Mouse (Mus musculus) hindbrain, embryonic 16.5 days (tissue): ENCODE data around the gene Mcee. TPM values are rescaled to one million over a fixed set of nuclear protein-coding genes. Genes with fewer than 3 reads are reported as not detected.
A peak's percentile ranks its signal among the peaks of the same experiment; 100 is the strongest.

Source experiments
- ATAC-seq: fragments of 200-750 bp; cut with Nextera tagmentation; 2 replicates; pipeline ENCODE4 v1.8.0; 2017; ENCODE audit warnings: moderate TSS enrichment, moderate library complexity
- H3K27ac ChIP-seq: fragments of 300-500 bp; sonication (generic); 2 replicates; pipeline ENCODE4 v1.5.1; 2014; ENCODE audit warnings: low read depth, mild to moderate bottlenecking, control low read depth, low read length, moderate library complexity
- H3K27me3 ChIP-seq: fragments of 300-500 bp; sonication (generic); replicated peaks from 2 replicates; pipeline ENCODE4 v1.6.1; 2014; ENCODE audit warnings: low read length; ENCODE audit not compliant: control insufficient read depth, insufficient read depth
- H3K36me3 ChIP-seq: fragments of 300-500 bp; sonication (generic); 2 replicates; pipeline ENCODE4 v1.6.1; 2014; ENCODE audit warnings: mild to moderate bottlenecking, low read length, moderate library complexity, mixed read lengths; ENCODE audit not compliant: control insufficient read depth, insufficient read depth
- H3K4me1 ChIP-seq: fragments of 300-500 bp; sonication (generic); 2 replicates; pipeline ENCODE4 v1.6.1; 2014; ENCODE audit warnings: low read depth, low read length; ENCODE audit not compliant: control insufficient read depth, insufficient read depth
- H3K4me2 ChIP-seq: fragments of 300-500 bp; sonication (generic); 2 replicates; pipeline ENCODE4 v1.6.1; 2014; ENCODE audit warnings: mild to moderate bottlenecking, low read length, control low read depth, moderate library complexity
- H3K4me3 ChIP-seq: fragments of 300-500 bp; sonication (generic); 2 replicates; pipeline ENCODE4 v1.5.1; 2014; ENCODE audit warnings: mild to moderate bottlenecking, low read length, control low read depth, moderate library complexity
- H3K9ac ChIP-seq: fragments of 300-500 bp; sonication (generic); 2 replicates; pipeline ENCODE4 v1.6.1; 2014; ENCODE audit warnings: low read depth, mild to moderate bottlenecking, control low read depth, low read length, moderate library complexity
- H3K9me3 ChIP-seq: fragments of 300-500 bp; sonication (generic); 2 replicates; pipeline ENCODE4 v1.6.1; 2014; ENCODE audit warnings: mild to moderate bottlenecking, low read length, moderate library complexity; ENCODE audit not compliant: control insufficient read depth
- WGBS: fragments of 180-500 bp; shearing (Covaris S2); extraction: QIAGEN DNeasy Blood & Tissue Kit; methylation state at CpG from one replicate; pipeline ENCODE4 v1.1.7; 2014; 5-methylcytosine and 5-hydroxymethylcytosine counted together
- polyA plus RNA-seq: library from polyadenylated mRNA; unstranded; fragments of >200 nt; fragmentation: Nextera tagmentation; extraction: Ambion mirVana; gene quantifications from 2 replicates; pipeline ENCODE4 v1.2.1, GENCODE M21; 2015

The Mcee gene
- polyA plus RNA-seq, 1 experiment from 2014 or later = 67.9 TPM

GRCm38 (mm10) chr7:64392819-64393151 is 378 bp downstream of the Mcee start:
- WGBS = 0% methylated on average over 15 of the region's 15 CpGs
- H3K36me3 ChIP-seq = peaks cover 2% of the 10 kb centered on the region; the same call in 1 of the 2 replicates
- H3K4me2 ChIP-seq = peak overlapping the region; percentile 72
- peaks cover 9% of the 10 kb centered on the region for H3K4me1 ChIP-seq
- H3K9me3 ChIP-seq = no peaks in the 10 kb centered on the region
- no peak; the same call in 1 of the 2 replicates for ATAC-seq
- no peaks in the 10 kb centered on the region for H3K27me3 ChIP-seq
- H3K27ac ChIP-seq = peak overlapping the region; percentile 85
- H3K9ac ChIP-seq = peak overlapping the region; percentile 85
- peak overlapping the region; percentile 82 for H3K4me3 ChIP-seq

DNA sequence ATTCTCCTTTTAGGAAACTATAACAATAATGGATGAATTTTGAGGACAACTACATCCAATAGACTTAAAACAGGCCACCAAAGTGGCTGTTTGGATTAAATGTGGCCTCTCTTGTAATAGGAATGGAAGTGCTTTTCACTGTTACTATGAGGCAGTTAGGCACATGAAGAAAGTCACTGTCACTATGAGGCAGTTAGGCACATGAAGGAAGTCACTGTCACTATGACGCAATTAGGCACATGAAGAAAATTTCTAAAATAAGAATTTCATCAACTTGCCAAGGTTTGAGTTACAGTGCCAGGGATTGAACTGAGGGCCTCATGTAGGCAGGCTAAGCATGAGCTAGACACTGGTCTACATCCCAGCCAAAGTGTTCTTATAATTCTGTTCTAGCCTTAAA is 8.3 kb downstream of the Mcee start:
- 86% methylated on average over 1 of the region's 1 CpGs for WGBS

DNA sequence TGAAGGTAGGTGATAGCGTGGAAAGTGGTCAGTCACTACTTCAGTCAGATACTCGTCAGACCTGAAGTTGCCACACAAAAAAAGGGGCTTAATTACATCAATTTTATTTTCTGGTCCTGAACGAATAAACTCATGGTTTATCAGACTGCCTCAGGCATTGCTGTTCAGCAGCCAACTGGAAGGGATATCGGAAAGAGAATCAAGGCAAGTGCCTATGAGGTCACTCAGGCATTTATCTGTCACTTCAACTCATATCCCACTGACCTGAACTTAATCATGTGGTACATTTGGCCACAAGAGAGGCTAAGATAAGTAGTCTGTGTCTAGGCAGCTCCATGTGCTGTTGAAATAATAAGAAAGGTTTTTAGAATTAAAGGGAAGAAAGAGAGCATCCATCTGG is 10.0 kb downstream of the Mcee start:
- Histone ChIP-seq H3K9ac (no peak overlapping the region), H3K36me3 (no peaks in the 10 kb centered on the region), H3K4me2 (no peak overlapping the region), H3K27ac (no peak overlapping the region), H3K4me1 (no peaks in the 10 kb centered on the region), H3K9me3 (no peaks in the 10 kb centered on the region), H3K4me3 (no peak overlapping the region), H3K27me3 (no peaks in the 10 kb centered on the region)
- ATAC-seq = no peak
- WGBS = 88% methylated on average over 4 of the region's 4 CpGs

More for the DNA sequence above, 8.3 kb downstream of the Mcee start:
- H3K9ac ChIP-seq = no peak overlapping the region
- ATAC-seq = no peak
- H3K36me3 ChIP-seq = no peaks in the 10 kb centered on the region
- no peaks in the 10 kb centered on the region for H3K4me1 ChIP-seq
- no peaks in the 10 kb centered on the region for H3K9me3 ChIP-seq
- no peak overlapping the region for H3K4me3 ChIP-seq
- H3K4me2 ChIP-seq = no peak overlapping the region
- H3K27me3 ChIP-seq = no peaks in the 10 kb centered on the region
- H3K27ac ChIP-seq = no peak overlapping the region

DNA sequence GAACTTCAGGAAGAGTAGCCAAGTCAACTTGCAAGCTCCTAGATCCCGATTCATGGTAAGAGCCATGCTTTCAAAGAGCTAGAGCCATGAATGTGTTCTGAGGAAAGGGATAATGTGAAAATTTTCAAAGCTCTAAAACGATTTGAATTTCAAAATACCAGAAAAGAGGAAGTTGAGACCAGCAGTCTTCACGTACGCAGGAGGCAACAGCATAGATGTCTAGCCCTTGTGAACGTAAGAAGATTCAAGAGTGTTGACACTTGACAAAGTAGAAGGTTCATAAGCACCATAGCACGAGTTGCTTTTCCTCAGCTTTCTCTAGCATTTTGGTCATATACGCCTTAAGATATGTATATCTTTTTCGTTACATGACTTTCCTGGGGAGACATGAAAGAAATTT is 11.6 kb downstream of the Mcee start:
- no peaks in the 10 kb centered on the region for H3K9me3 ChIP-seq
- H3K4me3 ChIP-seq = no peak overlapping the region
- H3K4me1 ChIP-seq = no peaks in the 10 kb centered on the region
- ATAC-seq = no peak
- H3K4me2 ChIP-seq = no peak overlapping the region
- H3K27ac ChIP-seq = no peak overlapping the region
- no peak overlapping the region for H3K9ac ChIP-seq
- WGBS = 96% methylated on average over 8 of the region's 8 CpGs
- H3K36me3 ChIP-seq = no peaks in the 10 kb centered on the region
- no peaks in the 10 kb centered on the region for H3K27me3 ChIP-seq

DNA sequence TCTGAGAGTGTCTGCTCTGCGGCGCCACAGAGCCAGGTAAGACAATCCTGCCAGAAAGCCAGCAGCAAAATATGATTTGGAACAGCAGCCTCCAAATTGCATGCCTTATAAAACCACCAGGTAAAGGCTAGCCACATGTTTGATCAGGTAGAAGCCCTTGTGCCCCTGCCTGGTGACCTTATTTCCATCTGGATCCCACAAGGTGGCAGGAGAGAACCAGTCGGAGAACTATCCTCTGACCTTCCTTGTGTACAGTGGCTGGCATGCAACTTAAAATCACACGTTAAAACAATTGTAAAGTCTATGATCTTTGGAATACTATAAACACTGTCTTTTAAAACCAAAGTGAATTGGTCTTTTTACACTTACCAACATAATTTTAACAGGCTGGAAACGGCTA is 32.5 kb downstream of the Mcee start:
- H3K27ac ChIP-seq = no peak overlapping the region

GRCm38 (mm10) chr7:64439595-64440518 is 47.5 kb downstream of the Mcee start:
- Histone ChIP-seq H3K4me2 (no peak overlapping the region), H3K27me3 (no peaks in the 10 kb centered on the region), H3K4me3 (no peak overlapping the region), H3K36me3 (no peaks in the 10 kb centered on the region), H3K9me3 (no peaks in the 10 kb centered on the region), H3K27ac (no peak overlapping the region), H3K9ac (no peak overlapping the region), H3K4me1 (no peaks in the 10 kb centered on the region)
- ATAC-seq = peak; percentile 83
- 41% methylated on average over 5 of the region's 5 CpGs for WGBS

More for the DNA sequence above, 32.5 kb downstream of the Mcee start:
- peak; percentile 60; the same call in 1 of the 2 replicates for ATAC-seq
- H3K27me3 ChIP-seq = no peaks in the 10 kb centered on the region
- 63% methylated on average over 5 of the region's 5 CpGs for WGBS
- no peaks in the 10 kb centered on the region for H3K36me3 ChIP-seq
- H3K4me1 ChIP-seq = no peaks in the 10 kb centered on the region
- no peaks in the 10 kb centered on the region for H3K9me3 ChIP-seq
- no peak overlapping the region for H3K9ac ChIP-seq
- no peak overlapping the region for H3K4me3 ChIP-seq
- H3K4me2 ChIP-seq = no peak overlapping the region

- no peaks in the 10 kb centered on the region for H3K27me3 ChIP-seq
- no peak overlapping the region for H3K4me3 ChIP-seq
- H3K36me3 ChIP-seq = no peaks in the 10 kb centered on the region
- no peak overlapping the region for H3K4me2 ChIP-seq
- WGBS = 65% methylated on average over 8 of the region's 8 CpGs
- H3K9ac ChIP-seq = no peak overlapping the region
- ATAC-seq = no peak
- H3K4me1 ChIP-seq = no peaks in the 10 kb centered on the region
- H3K9me3 ChIP-seq = no peaks in the 10 kb centered on the region
- H3K27ac ChIP-seq = no peak overlapping the region
Observed at GRCm38 (mm10) chr7:64440519-64440918, 48.1 kb downstream of the Mcee start.

- Histone ChIP-seq H3K27ac (no peak overlapping the region; the same call in 1 of the 2 replicates), H3K4me3 (no peak overlapping the region), H3K4me1 (no peaks in the 10 kb centered on the region), H3K36me3 (no peaks in the 10 kb centered on the region), H3K9me3 (no peaks in the 10 kb centered on the region), H3K9ac (no peak overlapping the region), H3K4me2 (no peak overlapping the region), H3K27me3 (no peaks in the 10 kb centered on the region)
- peak; percentile 34; the same call in 1 of the 2 replicates for ATAC-seq
- WGBS = 62% methylated on average over 13 of the region's 13 CpGs
Observed at GRCm38 (mm10) chr7:64450631-64451030, 58.2 kb downstream of the Mcee start.

DNA sequence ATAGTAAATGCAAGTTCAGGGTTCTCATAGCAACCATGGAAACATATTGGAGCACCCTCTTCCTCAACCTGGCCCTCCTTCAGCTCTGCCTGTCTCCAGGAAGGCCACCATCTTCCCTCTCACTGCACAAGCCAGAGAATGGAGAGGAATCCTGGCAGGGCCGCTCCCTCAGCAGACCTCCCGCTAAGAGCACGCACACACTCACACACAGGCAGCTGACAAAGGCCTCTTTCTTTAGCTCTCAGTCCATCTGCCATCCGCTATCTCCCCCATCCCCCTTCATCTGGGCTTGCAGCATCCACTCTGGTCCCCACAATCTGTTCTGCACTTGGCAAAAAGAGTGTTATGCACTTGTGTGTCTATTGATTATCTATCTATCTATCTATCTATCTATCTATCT is 59.0 kb downstream of the Mcee start:
- H3K36me3 ChIP-seq = no peaks in the 10 kb centered on the region
- no peak overlapping the region for H3K4me3 ChIP-seq
- peak; percentile 81 for ATAC-seq
- no peaks in the 10 kb centered on the region for H3K27me3 ChIP-seq
- no peak overlapping the region for H3K9ac ChIP-seq
- no peak overlapping the region for H3K27ac ChIP-seq
- no peaks in the 10 kb centered on the region for H3K9me3 ChIP-seq
- H3K4me2 ChIP-seq = no peak overlapping the region
- WGBS = 9% methylated on average over 4 of the region's 4 CpGs
- H3K4me1 ChIP-seq = no peaks in the 10 kb centered on the region
